Mouse (Mus musculus) regulatory T cell (primary cell): ENCODE measurements at regions not wholly inside any gene's neighbourhood (a gene's known extent, or its start where the extent isn't known, plus 50 kb on each side); places are given as distances from the start of the nearest gene placed in this dataset.
"Not testable (repeated sequence)": the region's sequence is repeated elsewhere in the genome, so short reads cannot be mapped to it uniquely, and the experiment has no call there.

Experiments used
- in situ Hi-C: fragments of 300-600 bp; cut with MboI, MseI; formaldehyde crosslinking; loops from one replicate; pipeline ENCODE4 v1.15.1; 2025; ENCODE audit warnings: high pct_unique_total_duplicates

GRCm38 (mm10) chr10:99570190-99570589 lies 189.3 kb downstream of the Csl start:
- in situ Hi-C loops, result loop anchor here (5.0 to 10.0 kb wide), 2 partner anchors 47 to 305 kb away; partner anchors contain the start of gene Dusp6

GRCm38 (mm10) chr10:99573997-99574396 lies 185.5 kb downstream of the Csl start:
- in situ Hi-C loops, result loop anchor here (5.0 to 10.0 kb wide), 2 partner anchors 43 to 309 kb away; partner anchors contain the start of gene Dusp6

GRCm38 (mm10) chr10:99575294-99575693 lies 184.2 kb downstream of the Csl start:
- in situ Hi-C loops, result loop anchor here (10.0 kb wide), 1 partner anchor 310 kb away; the partner anchor contains the start of gene Dusp6

DNA sequence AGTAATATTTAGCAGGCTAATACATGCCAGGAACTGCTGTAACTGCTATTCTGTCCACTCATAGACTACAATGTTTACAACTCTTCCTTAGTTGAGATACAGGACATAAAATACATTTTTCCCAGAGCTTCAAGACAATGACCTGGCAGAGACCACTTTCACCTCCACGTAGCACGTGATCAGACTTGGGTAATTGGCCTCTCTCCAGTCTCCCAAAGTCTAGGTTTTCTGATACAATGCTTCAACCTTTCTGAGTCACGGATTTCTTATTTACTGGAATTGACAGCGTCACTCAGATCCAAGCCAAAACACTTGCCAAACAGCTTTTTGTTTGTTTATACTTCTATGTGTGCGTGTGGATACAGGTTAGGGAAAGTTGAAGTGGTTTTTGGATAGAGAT lies 183.2 kb downstream of the Csl start:
- in situ Hi-C loops, result loop anchor here (10.0 kb wide), 1 partner anchor 312 kb away; the partner anchor contains the start of gene Dusp6

DNA sequence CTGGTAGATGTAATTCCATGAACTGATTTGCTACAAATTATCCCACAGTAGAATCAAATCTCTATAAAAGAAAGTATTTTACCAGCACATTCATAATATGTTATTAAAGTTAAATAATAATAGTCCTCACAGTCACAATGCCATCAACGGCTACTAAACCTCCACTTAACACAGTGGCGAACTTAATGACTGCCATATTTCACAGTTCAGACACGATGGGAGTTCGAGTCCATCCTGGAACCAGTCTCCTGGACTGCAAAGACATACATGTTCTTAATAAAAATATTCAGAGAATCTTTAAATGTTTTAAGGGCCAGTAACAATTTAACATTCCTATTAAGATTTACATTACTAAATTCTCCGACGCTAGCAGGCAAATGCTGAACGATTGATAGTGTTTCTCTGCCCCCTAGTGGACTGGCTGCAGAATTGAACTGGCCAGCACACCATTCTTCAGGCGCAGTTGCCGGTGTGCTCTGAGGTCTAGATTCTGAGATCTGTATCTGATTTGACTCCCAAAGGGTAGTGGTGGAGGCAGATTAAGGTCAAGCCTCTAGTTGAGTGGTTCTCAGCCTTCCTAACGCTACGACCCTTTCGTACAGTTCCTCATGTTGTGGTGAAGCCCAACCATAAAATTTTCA lies 182.3 kb downstream of the Csl start:
- in situ Hi-C loops, result loop anchor here (10.0 kb wide), 1 partner anchor 312 kb away; the partner anchor contains the start of gene Dusp6

DNA sequence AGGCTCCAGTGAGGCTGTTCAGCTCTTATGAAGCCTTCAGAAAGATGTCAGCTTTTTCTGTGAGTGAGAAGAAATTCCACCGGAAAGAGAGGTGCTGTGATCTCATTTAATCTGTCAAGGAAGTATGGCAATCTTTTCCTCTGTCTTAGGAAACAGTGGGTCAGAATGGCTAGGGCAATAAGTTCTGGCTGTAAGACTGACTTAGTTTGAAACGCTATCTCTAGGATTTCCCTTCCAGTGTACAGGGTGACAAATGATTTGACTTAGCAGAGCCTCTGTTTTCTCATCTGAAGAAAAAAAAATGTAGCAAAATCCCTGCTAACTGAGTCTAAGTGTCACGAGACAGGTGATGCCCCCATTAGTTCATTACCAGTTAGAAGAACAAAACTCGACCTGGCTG lies 181.1 kb downstream of the Csl start:
- in situ Hi-C loops, result loop anchor here (10.0 kb wide), 1 partner anchor 314 kb away; the partner anchor contains the start of gene Dusp6

GRCm38 (mm10) chr10:99580191-99580590 lies 179.3 kb downstream of the Csl start:
- in situ Hi-C loops, result no loop called here

DNA sequence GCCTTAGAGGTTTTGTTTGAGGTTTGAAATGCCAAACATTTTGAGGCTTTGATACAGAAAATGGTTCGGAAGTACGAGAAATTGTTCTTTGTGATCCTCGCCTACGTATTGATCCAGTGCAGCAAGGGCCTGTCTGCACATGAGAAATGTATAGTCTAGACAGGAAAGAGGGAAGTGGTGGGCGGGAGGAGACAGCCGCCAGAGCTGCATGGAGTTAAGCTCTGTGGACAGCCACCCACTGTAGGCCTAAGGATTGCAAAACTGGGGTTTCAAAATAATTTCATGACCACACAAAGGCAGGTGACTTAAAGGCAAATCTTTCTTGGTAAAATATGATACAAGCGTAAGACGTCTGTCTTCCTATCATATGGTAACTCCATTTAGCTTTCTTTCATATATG lies 178.4 kb downstream of the Csl start:
- in situ Hi-C loops, result no loop called here

DNA sequence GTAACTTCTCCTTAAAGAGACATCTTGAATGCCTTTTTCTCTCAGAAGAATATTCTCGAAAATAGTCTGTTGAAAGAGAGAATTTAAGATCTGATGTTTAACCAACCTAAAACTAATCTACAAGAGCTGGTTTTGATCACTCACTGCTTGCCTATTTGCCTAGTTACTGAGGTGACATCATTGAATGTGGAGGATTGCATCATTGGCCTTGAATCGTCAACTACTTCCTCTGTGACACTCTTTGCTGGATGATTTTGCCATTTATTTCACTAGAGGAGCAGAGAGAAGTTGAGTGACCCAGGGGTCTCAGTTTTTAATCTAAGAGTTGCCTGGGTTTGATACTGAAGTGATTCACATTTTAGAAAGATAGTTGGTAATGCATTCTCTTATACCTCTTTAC lies 174.6 kb downstream of the Csl start:
- in situ Hi-C loops, result no loop called here

DNA sequence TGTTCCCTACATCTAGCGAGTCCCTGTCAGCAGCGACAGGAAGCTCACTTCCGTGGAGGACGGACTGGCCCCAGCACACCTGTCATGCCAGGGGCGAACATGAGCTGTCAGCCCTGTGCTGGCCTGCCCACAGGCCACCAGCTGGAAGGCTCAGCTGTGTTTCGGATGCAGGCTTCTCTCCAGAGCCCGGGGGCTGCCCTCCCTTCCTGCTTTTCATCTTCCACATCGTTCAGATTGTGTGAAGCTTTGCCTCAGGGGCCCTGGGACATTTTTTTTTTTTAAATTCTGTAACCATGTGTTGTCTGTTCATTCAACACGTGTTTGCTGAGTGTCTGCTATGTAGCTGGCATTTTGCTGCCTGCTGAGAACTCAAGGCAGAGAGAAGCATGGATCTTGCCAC lies 167.2 kb downstream of the Csl start:
- in situ Hi-C loops, result no loop called here

DNA sequence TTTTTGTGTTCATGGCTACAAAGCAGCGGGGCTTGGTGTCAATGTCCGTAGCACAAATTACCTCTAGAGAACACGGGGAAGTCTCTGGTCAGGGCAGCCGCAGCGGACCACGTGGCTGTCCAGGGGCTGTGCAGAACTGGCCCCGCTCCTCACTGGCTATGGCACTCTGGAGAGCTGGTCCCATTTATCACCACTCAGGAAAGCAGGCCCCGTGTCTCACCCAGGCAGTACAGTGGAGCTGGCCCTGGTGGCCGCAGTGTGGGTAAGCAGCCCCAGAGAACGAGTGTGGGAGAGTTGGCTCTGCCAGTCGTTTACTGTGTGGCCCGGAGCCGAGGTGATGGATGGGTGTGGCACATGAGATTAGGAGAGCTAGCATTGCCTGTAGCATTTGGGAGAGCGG lies 163.8 kb downstream of the Csl start:
- in situ Hi-C loops, result no loop called here

- in situ Hi-C loops, result not testable (repeated sequence)
Measured at GRCm38 (mm10) chr10:99599142-99600120, 160.0 kb downstream of the Csl start.

DNA sequence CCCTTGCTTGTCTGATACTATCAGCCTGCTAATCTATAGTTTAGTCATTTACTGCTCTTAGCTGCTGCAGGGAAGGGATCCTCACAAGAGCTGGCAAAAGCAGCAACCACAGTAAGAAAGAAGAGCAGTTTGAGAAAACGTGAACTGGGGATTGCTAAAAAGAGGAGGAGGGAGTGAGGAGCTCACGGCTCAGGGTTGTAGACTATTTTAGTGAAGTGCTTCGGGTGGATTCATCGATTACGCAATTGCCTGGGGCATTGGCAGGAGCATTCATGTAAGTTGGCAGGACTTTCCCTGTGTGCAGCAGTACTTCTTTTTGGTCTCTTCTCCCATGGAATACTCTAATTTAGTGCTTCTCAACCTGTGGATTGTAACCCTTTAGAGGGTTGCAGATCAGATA lies 157.1 kb downstream of the Csl start:
- in situ Hi-C loops, result no loop called here

DNA sequence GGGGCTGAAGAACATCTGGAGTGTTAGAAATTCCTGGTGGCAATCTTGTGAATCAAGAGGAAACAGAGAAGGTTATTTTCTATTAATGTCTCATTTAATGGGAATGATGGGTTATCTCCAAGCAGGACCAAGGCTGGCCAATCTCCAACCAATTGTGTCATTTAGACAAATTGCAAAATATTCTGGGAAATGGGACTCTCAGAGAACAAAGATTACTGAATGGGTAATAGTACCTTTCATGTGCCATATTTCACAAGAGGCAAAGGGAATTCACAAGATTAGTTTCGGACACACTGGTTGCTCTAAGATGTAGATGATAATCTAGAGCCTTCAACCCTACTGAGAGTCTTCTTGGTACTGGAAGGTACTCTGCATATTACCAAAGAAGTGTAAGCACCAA lies 155.3 kb downstream of the Csl start:
- in situ Hi-C loops, result no loop called here

DNA sequence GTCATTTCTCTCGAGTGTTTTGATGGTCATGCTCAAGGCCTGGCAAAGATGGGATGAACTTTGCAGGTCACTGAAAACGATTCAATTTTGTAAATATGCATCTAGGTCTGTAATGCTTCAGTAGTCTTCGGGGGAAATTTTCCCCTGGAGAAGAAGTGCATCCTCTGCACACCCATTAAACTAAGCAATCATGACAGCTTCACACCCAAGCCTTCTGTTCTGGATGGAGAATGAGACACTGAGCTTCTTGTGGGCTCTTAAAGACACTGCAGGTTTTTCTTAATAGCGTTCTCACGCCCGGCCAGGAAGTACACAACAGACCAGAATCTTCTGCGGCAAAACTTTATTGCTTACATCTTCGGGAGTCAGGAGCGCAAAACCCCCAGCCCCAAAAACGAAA lies 151.0 kb downstream of the Csl start:
- in situ Hi-C loops, result no loop called here

DNA sequence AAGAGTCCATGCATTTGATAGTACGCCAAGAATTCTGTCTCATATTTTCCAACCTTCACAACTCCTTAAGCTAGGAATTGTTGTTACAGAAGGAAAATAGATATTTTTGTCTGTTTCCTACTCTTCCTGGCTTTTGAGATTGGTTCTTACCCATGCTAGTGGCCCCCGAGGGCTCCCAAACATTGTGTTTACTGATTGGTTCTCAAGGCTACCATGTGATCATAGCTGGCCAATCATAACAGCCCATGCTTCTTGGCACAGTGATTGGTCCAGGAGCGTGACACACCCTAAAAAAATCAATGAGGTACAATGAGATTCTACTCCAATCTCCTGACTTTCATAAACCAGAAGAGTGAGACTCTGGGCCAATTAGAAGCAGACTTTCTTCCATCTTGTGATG lies 150.0 kb downstream of the Csl start:
- in situ Hi-C loops, result no loop called here

- in situ Hi-C loops, result loop anchor here (10.0 kb wide), 1 partner anchor 446 kb away; no protein-coding TSS in a partner anchor
Measured at GRCm38 (mm10) chr10:99610890-99611289, 148.6 kb downstream of the Csl start.

DNA sequence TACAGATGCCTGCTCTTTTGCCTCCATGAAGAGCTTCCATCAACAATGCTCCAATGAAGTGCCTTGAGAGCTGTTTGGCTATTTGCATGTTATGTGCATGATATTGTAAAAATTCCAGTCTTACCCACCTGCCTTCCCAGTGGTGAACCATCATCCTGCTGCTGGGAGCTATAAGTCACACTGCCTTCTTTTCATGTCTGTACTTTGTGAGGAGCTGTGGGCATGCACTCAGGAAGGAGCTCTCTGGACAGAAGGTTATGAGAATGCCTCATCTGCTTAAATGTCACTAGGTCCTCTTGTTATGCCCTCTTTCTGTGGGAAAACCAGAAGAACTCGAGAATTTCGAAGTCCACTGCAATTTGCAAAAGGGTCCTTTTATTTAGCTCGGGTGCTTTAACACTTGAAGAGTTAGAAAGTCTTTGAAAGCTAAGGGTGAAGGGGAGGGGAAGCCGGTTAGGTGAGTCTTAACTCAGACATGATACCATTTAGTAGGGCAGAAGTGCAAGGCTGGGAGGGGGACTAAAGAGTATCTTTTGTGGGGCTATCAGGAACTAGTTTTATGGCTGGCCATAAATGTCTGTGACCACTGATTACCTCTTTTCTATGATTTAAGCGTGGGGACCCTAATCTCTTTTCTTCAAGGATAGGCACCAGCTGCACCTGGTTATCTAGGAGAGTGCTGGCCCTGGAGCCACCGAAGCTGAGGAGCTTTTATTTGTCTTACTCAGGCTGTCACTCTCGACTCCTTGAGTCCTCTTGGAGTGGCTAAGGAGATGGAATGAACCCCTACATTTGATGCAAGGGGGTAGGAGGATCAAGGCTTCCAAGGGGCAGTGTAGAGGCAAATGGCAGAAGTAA lies 144.8 kb downstream of the Csl start:
- in situ Hi-C loops, result loop anchor here (5.0 to 10.0 kb wide), 3 partner anchors 42 to 450 kb away; no protein-coding TSS in a partner anchor

DNA sequence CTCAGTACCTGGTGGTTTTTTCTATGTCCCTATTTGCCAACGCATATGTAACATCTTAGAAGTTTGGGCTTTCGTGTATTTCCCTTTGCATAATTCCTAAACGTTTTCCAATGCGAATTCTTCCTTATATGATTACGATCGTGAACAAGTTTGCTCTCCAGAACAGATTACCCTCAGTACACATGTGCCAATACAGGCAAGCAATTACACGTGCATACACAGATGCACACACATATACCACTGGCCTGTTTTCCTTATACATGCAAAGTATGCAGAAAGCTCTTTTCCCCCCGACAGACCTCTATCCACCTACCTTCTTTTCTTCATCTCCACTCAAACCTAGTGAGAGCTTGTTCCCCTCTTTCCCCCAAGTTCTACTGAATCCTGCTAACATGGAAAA lies 144.1 kb downstream of the Csl start:
- in situ Hi-C loops, result loop anchor here (5.0 to 10.0 kb wide), 3 partner anchors 43 to 451 kb away; no protein-coding TSS in a partner anchor

DNA sequence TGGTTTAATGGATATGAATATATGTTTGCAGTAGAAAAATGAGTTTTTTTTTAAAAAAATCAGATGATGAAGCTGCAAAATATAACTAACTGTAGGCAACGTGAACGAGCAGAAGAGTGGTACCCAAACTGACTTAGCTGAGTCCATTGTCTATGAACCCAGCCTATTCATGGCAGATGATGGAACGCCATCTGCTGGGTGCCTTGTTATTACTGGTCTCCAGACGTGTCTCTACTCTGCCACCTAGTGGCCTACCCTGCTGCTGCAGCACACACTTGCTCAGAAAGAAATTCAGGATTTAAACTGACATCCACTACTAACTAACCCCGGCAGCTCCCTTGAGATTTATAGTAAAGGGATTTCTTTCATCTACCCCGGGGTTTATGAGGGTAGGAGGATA lies 143.7 kb downstream of the Csl start:
- in situ Hi-C loops, result loop anchor here (5.0 to 10.0 kb wide), 3 partner anchors 43 to 451 kb away; no protein-coding TSS in a partner anchor

- in situ Hi-C loops, result loop anchor here (5.0 to 10.0 kb wide), 3 partner anchors 45 to 453 kb away; no protein-coding TSS in a partner anchor
Measured at GRCm38 (mm10) chr10:99617623-99618022, 141.8 kb downstream of the Csl start.
